In the genomic region with DNA sequence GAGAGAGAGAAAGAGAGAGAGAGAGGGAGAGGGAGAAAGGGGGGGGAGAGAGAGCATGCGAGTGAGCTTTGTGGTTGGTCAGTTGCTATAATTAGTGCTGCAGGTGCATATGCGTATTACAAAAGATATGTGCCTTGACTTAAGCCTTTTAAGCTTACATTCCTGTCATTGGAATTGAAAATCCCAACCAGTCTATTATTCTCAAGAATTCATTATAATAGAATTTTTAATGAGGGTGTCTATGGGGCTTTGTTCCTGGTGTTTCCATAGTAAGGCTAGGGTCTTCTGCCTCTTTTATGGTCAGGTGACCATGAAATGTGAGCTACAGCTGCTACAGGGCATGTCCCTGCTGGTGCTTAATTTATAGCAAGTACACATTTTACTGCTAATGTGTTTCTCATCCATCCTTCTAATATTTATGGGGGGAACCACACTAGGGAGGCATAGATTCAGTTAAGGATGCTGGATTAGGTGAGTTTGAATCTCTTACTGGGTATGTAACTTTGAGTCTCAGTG, we compare ENCODE assay signal across 21 mouse cellular contexts.
A peak's percentile ranks its signal among the peaks of the same experiment; 100 is the strongest.
DNase-seq lines count a peak whose midpoint lies in the region; ATAC-seq lines count a peak whose summit lies in the region.
"Had no signal": no experiment of that assay in that cellular context is flagged by ENCODE, and none has a peak within 500 bp of the region (broad histone marks: within the 10 kb centered on the region; RNA-seq: fewer than 3 reads in every experiment).

No protein-coding gene starts in this region.

- H3K36me3 ChIP-seq in midbrain, embryonic 12.5 days, result no peaks in the 10 kb centered on the region
- H3K36me3 ChIP-seq in midbrain, embryonic 10.5 days, result no peaks in the 10 kb centered on the region
- no peaks in the 10 kb centered on the region for H3K36me3 ChIP-seq in forebrain, embryonic 14.5 days (ENCODE audit: control insufficient read depth, insufficient read depth, low read length)
- no peaks in the 10 kb centered on the region for H3K36me3 ChIP-seq in midbrain, embryonic 13.5 days
- H3K36me3 ChIP-seq in limb, embryonic 10.5 days, result no peaks in the 10 kb centered on the region
- H3K36me3 ChIP-seq: embryonic facial prominence, embryonic 12.5 days; heart, embryonic 10.5 days; hindbrain, embryonic 13.5 days; intestine, embryonic 15.5 days; limb, embryonic 15.5 days had no signal

- no peak overlapping the region for H3K4me3 ChIP-seq in midbrain, embryonic 12.5 days
- H3K4me3 ChIP-seq in midbrain, embryonic 10.5 days, result no peak overlapping the region
- no peak overlapping the region for H3K4me3 ChIP-seq in forebrain, embryonic 14.5 days (ENCODE audit: low read depth, low read length)
- no peak overlapping the region for H3K4me3 ChIP-seq in midbrain, embryonic 13.5 days (replicated peaks)
- no peak overlapping the region for H3K4me3 ChIP-seq in limb, embryonic 10.5 days
- H3K4me3 ChIP-seq: embryonic facial prominence, embryonic 12.5 days; heart, embryonic 10.5 days; hindbrain, embryonic 13.5 days; intestine, embryonic 15.5 days; limb, embryonic 15.5 days had no signal

- H3K27me3 ChIP-seq in midbrain, embryonic 12.5 days, result no peaks in the 10 kb centered on the region
- H3K27me3 ChIP-seq in midbrain, embryonic 10.5 days (ENCODE audit: low read depth, poor library complexity, severe bottlenecking), result no peaks in the 10 kb centered on the region; the same call in 1 of the 2 replicates
- H3K27me3 ChIP-seq in forebrain, embryonic 14.5 days (replicated peaks; ENCODE audit: control insufficient read depth, insufficient read depth, low read length), result no peaks in the 10 kb centered on the region
- no peaks in the 10 kb centered on the region for H3K27me3 ChIP-seq in midbrain, embryonic 13.5 days
- no peaks in the 10 kb centered on the region for H3K27me3 ChIP-seq in limb, embryonic 10.5 days (ENCODE audit: low read depth, poor library complexity, severe bottlenecking)
- H3K27me3 ChIP-seq: embryonic facial prominence, embryonic 12.5 days; hindbrain, embryonic 13.5 days; intestine, embryonic 15.5 days; limb, embryonic 15.5 days; Patski had no signal

- DNase-seq in midbrain, embryonic 10.5 days (ENCODE audit: low spot score), result no peak
- no peak for DNase-seq in forebrain, embryonic 14.5 days (ENCODE audit: low spot score)
- peak; percentile 45 for DNase-seq in retina, embryonic 14.5 days (ENCODE audit: low spot score)
- no peak for DNase-seq in gastrocnemius, postnatal 36 days
- no peak for DNase-seq in limb, embryonic 10.5 days (ENCODE audit: low spot score)
- DNase-seq: adrenal gland, postnatal 10 days; cerebellum, adult 9-11 months; gastrocnemius, postnatal 25 days; lung, postnatal 10 days; right cerebral cortex, postnatal 14 days; spleen, adult 18-20 months; thymus, postnatal 36 days had no signal

- intact Hi-C loops in gastrocnemius, postnatal 36 days (cut with DNase I), result no loop called here

- H3K9ac ChIP-seq in midbrain, embryonic 12.5 days (replicated peaks), result no peak overlapping the region
- no peak overlapping the region for H3K9ac ChIP-seq in forebrain, embryonic 14.5 days (ENCODE audit: low read length)
- H3K9ac ChIP-seq in midbrain, embryonic 13.5 days (replicated peaks), result no peak overlapping the region
- H3K9ac ChIP-seq: embryonic facial prominence, embryonic 12.5 days; hindbrain, embryonic 13.5 days; intestine, embryonic 15.5 days; limb, embryonic 15.5 days had no signal

- ATAC-seq in midbrain, embryonic 12.5 days (ENCODE audit: low FRiP score, low read depth), result peak; percentile 88
- peak; percentile 66 for ATAC-seq in forebrain, embryonic 14.5 days
- ATAC-seq in midbrain, embryonic 13.5 days, result peak; percentile 79
- ATAC-seq: intestine, embryonic 15.5 days; Patski had no signal

- no peak overlapping the region for H3K4me2 ChIP-seq in midbrain, embryonic 12.5 days (replicated peaks)
- H3K4me2 ChIP-seq in forebrain, embryonic 14.5 days (ENCODE audit: low read length), result peak overlapping the region; percentile 14; the same call in 1 of the 2 replicates
- H3K4me2 ChIP-seq in midbrain, embryonic 13.5 days (replicated peaks), result no peak overlapping the region
- H3K4me2 ChIP-seq: embryonic facial prominence, embryonic 12.5 days; hindbrain, embryonic 13.5 days; intestine, embryonic 15.5 days; limb, embryonic 15.5 days had no signal

- WGBS in midbrain, embryonic 12.5 days, result 30% methylated on average over 2 of the region's 2 CpGs
- WGBS in midbrain, embryonic 10.5 days, result 45% methylated on average over 2 of the region's 2 CpGs
- 9% methylated on average over 2 of the region's 2 CpGs for WGBS in forebrain, embryonic 14.5 days
- WGBS in midbrain, embryonic 13.5 days, result 12% methylated on average over 2 of the region's 2 CpGs
- 86% methylated on average over 2 of the region's 2 CpGs for WGBS in limb, embryonic 10.5 days

- H3K4me1 ChIP-seq in midbrain, embryonic 12.5 days, result peaks cover 15% of the 10 kb centered on the region
- peaks cover 12% of the 10 kb centered on the region for H3K4me1 ChIP-seq in midbrain, embryonic 10.5 days
- H3K4me1 ChIP-seq in forebrain, embryonic 14.5 days (ENCODE audit: control insufficient read depth, insufficient read depth, low read length), result peaks cover 15% of the 10 kb centered on the region
- H3K4me1 ChIP-seq in midbrain, embryonic 13.5 days (replicated peaks), result peaks cover 15% of the 10 kb centered on the region
- H3K4me1 ChIP-seq in limb, embryonic 10.5 days, result 0 out of 2 replicates have a peak, but pooled peaks cover 9% of the 10 kb centered on the region
- H3K4me1 ChIP-seq: heart, embryonic 10.5 days; intestine, embryonic 15.5 days; limb, embryonic 15.5 days had no signal

- H3K27ac ChIP-seq in midbrain, embryonic 12.5 days (replicated peaks), result no peak overlapping the region
- no peak overlapping the region for H3K27ac ChIP-seq in midbrain, embryonic 10.5 days (replicated peaks)
- peak overlapping the region; percentile 72 for H3K27ac ChIP-seq in forebrain, embryonic 14.5 days (ENCODE audit: low read depth, low read length)
- H3K27ac ChIP-seq in midbrain, embryonic 13.5 days, result peak overlapping the region; percentile 14; the same call in 1 of the 2 replicates
- H3K27ac ChIP-seq in limb, embryonic 10.5 days, result no peak overlapping the region
- H3K27ac ChIP-seq: embryonic facial prominence, embryonic 12.5 days; heart, embryonic 10.5 days; hindbrain, embryonic 13.5 days; intestine, embryonic 15.5 days; kidney, postnatal 0 days; limb, embryonic 15.5 days had no signal

- H3K9me3 ChIP-seq in midbrain, embryonic 12.5 days, result no peaks in the 10 kb centered on the region
- no peaks in the 10 kb centered on the region for H3K9me3 ChIP-seq in midbrain, embryonic 10.5 days (replicated peaks)
- no peaks in the 10 kb centered on the region for H3K9me3 ChIP-seq in forebrain, embryonic 14.5 days (replicated peaks; ENCODE audit: control insufficient read depth, low read length)
- no peaks in the 10 kb centered on the region for H3K9me3 ChIP-seq in midbrain, embryonic 13.5 days
- H3K9me3 ChIP-seq in limb, embryonic 10.5 days (replicated peaks), result no peaks in the 10 kb centered on the region
- H3K9me3 ChIP-seq: embryonic facial prominence, embryonic 12.5 days; heart, embryonic 10.5 days; hindbrain, embryonic 13.5 days; intestine, embryonic 15.5 days; limb, embryonic 15.5 days had no signal

Comparison
In these comparisons a context has a peak if more than half of its experiments do, and no peak if none do; other contexts are left out.
1. H3K27ac ChIP-seq: peak in forebrain, embryonic 14.5 days (single experiment) and midbrain, embryonic 13.5 days (single experiment); none in midbrain, embryonic 12.5 days (single experiment), midbrain, embryonic 10.5 days (single experiment) and limb, embryonic 10.5 days (single experiment).
2. Peak in every context shown above with its lines, with median percentiles within 50 percentile points of each other: ATAC-seq.